Mouse (Mus musculus): ENCODE data around the gene Slc9a8. TPM values are rescaled to one million over a fixed set of nuclear protein-coding genes. Genes with fewer than 3 reads are reported as not detected.
A peak's percentile ranks its signal among the peaks of the same experiment; 100 is the strongest.

Slc9a8 gene
- 14.7 and 15.1 TPM in 2 replicates for polyA plus RNA-seq (2015; fragmentation: Nextera tagmentation; extraction: Ambion mirVana)

DNA sequence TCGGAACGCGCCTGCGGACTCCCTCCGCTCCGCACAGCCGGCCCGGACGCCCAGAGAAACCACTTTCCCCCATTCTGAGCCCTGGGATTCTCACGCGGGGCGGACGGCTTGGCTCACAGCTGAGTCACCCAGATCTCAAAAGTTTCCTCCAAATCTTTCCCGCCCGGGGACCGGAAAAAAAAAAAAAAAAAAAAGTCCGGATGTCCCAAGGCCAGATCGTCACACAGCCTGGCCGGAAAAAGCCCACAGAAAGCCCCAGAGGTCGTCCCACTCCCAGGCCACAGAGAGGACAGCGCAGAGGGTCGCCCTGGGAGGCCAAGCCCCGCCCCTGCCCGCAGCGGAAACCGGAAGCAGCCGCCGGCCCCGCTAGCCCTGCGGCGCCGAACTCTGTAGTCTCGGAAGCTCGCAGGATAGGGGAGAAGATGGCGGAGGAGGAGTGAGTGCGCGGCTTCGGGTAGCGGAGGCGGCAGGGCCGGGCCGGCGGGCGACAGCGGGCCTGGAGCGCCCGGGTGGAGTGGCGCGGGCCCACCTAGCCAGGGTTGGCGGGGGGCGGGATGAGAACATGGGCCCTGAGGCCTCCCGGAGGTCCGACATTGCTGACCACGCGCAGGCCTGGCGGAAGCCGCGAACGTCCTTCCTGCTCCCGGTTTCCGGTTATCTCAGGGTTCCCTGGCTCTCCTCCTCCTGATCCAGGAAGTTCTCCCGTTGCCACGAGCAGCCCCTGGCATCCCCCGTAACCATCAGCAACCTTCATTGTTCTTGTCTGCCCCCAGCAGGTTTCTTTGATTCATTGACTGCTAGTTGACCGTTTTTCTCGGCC is at the start of gene Slc9a8:
Gene Slc9a8 (plus strand): TSS at position 383 of the 820 bp plus-strand sequence.
- peak; percentile 95 for ATAC-seq (ENCODE audit: low read depth)
- peak within 1 kb of the TSS; percentile 98 for H3K9ac ChIP-seq (ENCODE audit: low read depth, low read length)
- H3K4me3 ChIP-seq (ENCODE audit: low read depth, low read length), result peak within 1 kb of the TSS; percentile 96
- WGBS (ENCODE audit: insufficient replicate concordance), result under 1% methylated on average over 65 of the region's 66 CpGs
- H3K27ac ChIP-seq (ENCODE audit: low read length), result peak within 1 kb of the TSS; percentile 95
- H3K36me3 ChIP-seq (ENCODE audit: control insufficient read depth, insufficient read depth), result peaks cover 26% of the 10 kb centered on the region
- no peaks in the 10 kb centered on the region for H3K27me3 ChIP-seq (ENCODE audit: control insufficient read depth, insufficient read depth, low read depth, low read length)
- peaks cover 52% of the 10 kb centered on the region for H3K4me1 ChIP-seq (ENCODE audit: control insufficient read depth, low read depth, low read length)
- H3K4me2 ChIP-seq (ENCODE audit: low read depth, low read length), result peak within 1 kb of the TSS; percentile 73
- peaks cover 2% of the 10 kb centered on the region; the same call in 1 of the 2 replicates for H3K9me3 ChIP-seq (replicated peaks; ENCODE audit: control insufficient read depth, low read length)

DNA sequence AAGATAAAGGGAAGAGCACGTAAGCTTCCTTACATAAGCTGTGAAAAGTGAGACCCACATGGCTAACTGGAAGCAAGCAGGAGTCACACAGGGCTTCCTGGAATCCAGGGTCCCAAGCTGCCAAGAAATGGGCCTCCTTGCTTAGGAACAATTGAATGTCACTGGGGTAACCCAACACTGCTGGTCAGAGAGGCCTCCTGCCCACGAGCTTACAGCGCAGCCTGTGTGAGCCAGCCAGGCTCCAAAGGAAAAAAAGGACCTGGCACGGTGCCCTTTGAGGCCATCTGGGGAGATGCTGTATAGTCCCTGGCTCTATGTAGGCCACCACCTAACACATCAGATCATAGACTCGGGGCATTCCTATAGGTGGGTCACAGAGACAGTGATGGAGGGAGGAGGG is 48.2 kb upstream of the Slc9a8 start:
- no peaks in the 10 kb centered on the region for H3K27me3 ChIP-seq (ENCODE audit: control insufficient read depth, insufficient read depth, low read depth, low read length)
- peaks cover 15% of the 10 kb centered on the region for H3K4me1 ChIP-seq (ENCODE audit: control insufficient read depth, low read depth, low read length)
- H3K9me3 ChIP-seq (replicated peaks; ENCODE audit: control insufficient read depth, low read length), result no peaks in the 10 kb centered on the region
- H3K4me3 ChIP-seq (ENCODE audit: low read depth, low read length), result no peak overlapping the region
- H3K27ac ChIP-seq (ENCODE audit: low read length), result no peak overlapping the region
- no peaks in the 10 kb centered on the region for H3K36me3 ChIP-seq (ENCODE audit: control insufficient read depth, insufficient read depth)
- no peak overlapping the region for H3K4me2 ChIP-seq (ENCODE audit: low read depth, low read length)
- no peak overlapping the region for H3K9ac ChIP-seq (ENCODE audit: low read depth, low read length)
- ATAC-seq (ENCODE audit: low read depth), result no peak
- WGBS (ENCODE audit: insufficient replicate concordance), result 53% methylated on average over 5 of the region's 5 CpGs

DNA sequence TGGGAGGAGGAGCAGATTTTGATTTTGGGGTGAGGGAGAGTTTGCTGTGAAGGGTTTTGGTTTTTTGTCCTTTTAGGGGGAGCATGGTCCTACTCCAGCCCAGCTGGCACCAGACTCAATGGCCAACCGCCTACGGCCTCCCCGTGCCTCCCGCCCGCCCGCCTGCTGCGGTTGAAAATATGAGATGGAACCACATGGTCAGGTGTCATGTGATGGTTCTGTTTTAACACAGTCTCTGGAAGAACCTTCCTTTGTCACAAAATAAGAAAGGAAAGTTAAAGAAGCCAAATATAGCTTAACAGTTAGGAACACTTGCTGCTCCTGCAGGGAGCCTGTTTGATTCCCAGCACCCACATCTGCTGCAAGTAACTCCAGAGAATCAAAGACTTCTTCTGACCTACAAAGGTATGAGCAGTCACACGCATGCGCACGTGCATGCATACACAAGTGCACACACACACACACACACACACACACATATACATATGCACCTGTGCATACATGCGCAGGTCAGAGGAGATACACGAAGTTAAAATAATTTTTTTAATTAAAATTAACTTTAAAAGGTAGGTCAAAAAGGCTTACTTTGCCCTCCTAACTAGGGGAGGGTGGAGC is 47.2 kb upstream of the Slc9a8 start:
- Histone ChIP-seq H3K4me2 (ENCODE audit: low read depth, low read length) (no peak overlapping the region), H3K4me1 (ENCODE audit: control insufficient read depth, low read depth, low read length) (peaks cover 15% of the 10 kb centered on the region), H3K9ac (ENCODE audit: low read depth, low read length) (no peak overlapping the region), H3K4me3 (ENCODE audit: low read depth, low read length) (no peak overlapping the region), H3K27ac (ENCODE audit: low read length) (no peak overlapping the region), H3K9me3 (replicated peaks; ENCODE audit: control insufficient read depth, low read length) (no peaks in the 10 kb centered on the region), H3K36me3 (ENCODE audit: control insufficient read depth, insufficient read depth) (no peaks in the 10 kb centered on the region), H3K27me3 (ENCODE audit: control insufficient read depth, insufficient read depth, low read depth, low read length) (no peaks in the 10 kb centered on the region)
- WGBS (ENCODE audit: insufficient replicate concordance), result 77% methylated on average over 12 of the region's 12 CpGs
- ATAC-seq (ENCODE audit: low read depth), result no peak

DNA sequence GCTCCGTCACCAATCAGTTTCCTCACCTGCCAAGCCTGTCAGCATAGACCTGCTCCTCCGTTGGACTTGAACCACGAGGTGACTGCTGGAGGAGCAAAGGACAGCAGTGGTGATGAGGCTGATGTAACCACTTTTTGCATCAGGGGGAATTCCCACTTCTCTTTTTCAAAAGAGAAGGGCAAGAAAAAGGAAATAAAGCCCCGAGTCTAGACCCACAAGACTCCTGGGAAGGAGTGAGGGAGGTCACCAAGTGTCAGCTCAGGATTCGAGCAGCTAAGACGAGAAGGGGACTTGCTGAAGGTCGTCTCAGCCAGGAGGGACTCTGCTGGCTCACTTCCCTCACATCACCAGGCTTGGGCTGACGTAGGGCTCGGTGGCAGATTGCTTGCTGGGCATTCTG is 46.4 kb upstream of the Slc9a8 start:
- 26% methylated on average over 9 of the region's 9 CpGs for WGBS (ENCODE audit: insufficient replicate concordance)
- Histone ChIP-seq H3K27me3 (ENCODE audit: control insufficient read depth, insufficient read depth, low read depth, low read length) (no peaks in the 10 kb centered on the region), H3K4me1 (ENCODE audit: control insufficient read depth, low read depth, low read length) (peaks cover 16% of the 10 kb centered on the region), H3K9ac (ENCODE audit: low read depth, low read length) (no peak overlapping the region), H3K36me3 (ENCODE audit: control insufficient read depth, insufficient read depth) (no peaks in the 10 kb centered on the region), H3K27ac (ENCODE audit: low read length) (no peak overlapping the region), H3K4me3 (ENCODE audit: low read depth, low read length) (no peak overlapping the region), H3K4me2 (ENCODE audit: low read depth, low read length) (no peak overlapping the region), H3K9me3 (replicated peaks; ENCODE audit: control insufficient read depth, low read length) (no peaks in the 10 kb centered on the region)
- ATAC-seq (ENCODE audit: low read depth), result no peak

DNA sequence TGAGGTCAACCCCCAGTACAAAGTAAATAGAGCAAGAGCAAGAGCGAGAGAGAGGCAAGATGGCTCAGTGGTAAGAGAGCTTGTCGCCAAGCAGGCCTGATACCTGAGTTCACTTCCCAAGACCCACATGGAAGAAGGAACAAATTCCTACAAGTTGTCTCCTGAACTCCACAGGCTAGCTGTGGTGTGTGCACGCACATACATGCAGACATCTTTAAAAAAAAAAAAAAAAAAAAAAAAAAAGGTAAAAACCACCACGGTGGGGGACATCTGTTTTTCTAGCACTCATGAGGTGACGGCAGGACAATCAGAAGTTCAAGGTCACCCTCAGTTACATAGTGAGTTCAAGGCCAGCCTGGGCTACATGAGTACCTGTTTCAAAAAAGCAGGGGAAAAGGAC is 45.8 kb upstream of the Slc9a8 start:
- Histone ChIP-seq H3K9ac (ENCODE audit: low read depth, low read length) (no peak overlapping the region), H3K36me3 (ENCODE audit: control insufficient read depth, insufficient read depth) (no peaks in the 10 kb centered on the region), H3K4me2 (ENCODE audit: low read depth, low read length) (no peak overlapping the region), H3K4me3 (ENCODE audit: low read depth, low read length) (no peak overlapping the region), H3K9me3 (replicated peaks; ENCODE audit: control insufficient read depth, low read length) (no peaks in the 10 kb centered on the region), H3K27me3 (ENCODE audit: control insufficient read depth, insufficient read depth, low read depth, low read length) (no peaks in the 10 kb centered on the region), H3K27ac (ENCODE audit: low read length) (no peak overlapping the region), H3K4me1 (ENCODE audit: control insufficient read depth, low read depth, low read length) (peaks cover 20% of the 10 kb centered on the region)
- WGBS (ENCODE audit: insufficient replicate concordance), result 60% methylated on average over 5 of the region's 5 CpGs
- ATAC-seq (ENCODE audit: low read depth), result no peak

DNA sequence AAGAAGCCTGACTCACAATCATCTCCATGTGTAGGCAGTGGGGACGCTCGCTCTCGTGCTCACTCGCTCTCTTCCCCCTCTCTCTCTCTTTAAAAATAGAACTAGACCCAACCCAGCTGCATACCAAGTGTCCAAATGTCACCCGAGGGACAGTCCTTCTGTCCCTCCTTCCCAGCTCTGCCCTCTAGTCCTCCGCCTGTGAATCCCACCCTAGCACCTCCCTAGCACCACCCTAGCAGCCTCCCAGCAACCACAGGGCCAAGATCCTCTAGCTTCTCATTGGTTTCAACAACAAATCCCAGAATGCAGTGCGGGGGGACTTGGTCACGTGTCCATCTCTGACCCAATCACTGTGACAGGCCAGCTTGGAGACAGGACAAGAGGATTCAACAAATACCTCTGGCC is 45.4 kb upstream of the Slc9a8 start:
- 50% methylated on average over 8 of the region's 8 CpGs for WGBS (ENCODE audit: insufficient replicate concordance)

DNA sequence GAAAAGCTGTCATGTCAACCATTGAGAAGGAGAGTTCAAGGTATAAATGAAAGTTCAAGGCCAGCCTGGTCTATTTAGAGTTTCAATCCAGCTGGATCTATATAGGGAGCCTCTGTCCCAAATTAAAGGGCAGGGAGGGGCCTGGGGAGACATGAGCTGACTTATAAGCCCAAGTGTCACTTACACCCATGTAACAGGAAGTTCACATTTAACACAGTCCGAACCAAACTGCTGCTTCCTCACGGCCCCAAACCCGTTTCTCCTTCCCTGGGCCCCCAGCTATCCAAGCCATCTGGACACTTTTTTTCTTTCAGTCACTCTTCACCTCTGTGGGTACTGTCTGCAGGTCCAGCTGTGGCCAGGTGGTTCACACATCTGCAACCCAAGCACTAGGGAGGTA is 43.8 kb upstream of the Slc9a8 start:
- Histone ChIP-seq H3K4me3 (ENCODE audit: low read depth, low read length) (no peak overlapping the region), H3K27me3 (ENCODE audit: control insufficient read depth, insufficient read depth, low read depth, low read length) (no peaks in the 10 kb centered on the region), H3K9ac (ENCODE audit: low read depth, low read length) (no peak overlapping the region), H3K4me2 (ENCODE audit: low read depth, low read length) (no peak overlapping the region), H3K4me1 (ENCODE audit: control insufficient read depth, low read depth, low read length) (peaks cover 27% of the 10 kb centered on the region), H3K27ac (ENCODE audit: low read length) (no peak overlapping the region), H3K9me3 (replicated peaks; ENCODE audit: control insufficient read depth, low read length) (no peaks in the 10 kb centered on the region), H3K36me3 (ENCODE audit: control insufficient read depth, insufficient read depth) (no peaks in the 10 kb centered on the region)
- 10% methylated on average over 3 of the region's 3 CpGs for WGBS (ENCODE audit: insufficient replicate concordance)
- ATAC-seq (ENCODE audit: low read depth), result no peak

More for the DNA sequence above, 45.4 kb upstream of the Slc9a8 start:
- no peak overlapping the region for H3K9ac ChIP-seq (ENCODE audit: low read depth, low read length)
- H3K4me1 ChIP-seq (ENCODE audit: control insufficient read depth, low read depth, low read length), result peaks cover 24% of the 10 kb centered on the region
- no peak overlapping the region for H3K4me3 ChIP-seq (ENCODE audit: low read depth, low read length)
- H3K9me3 ChIP-seq (replicated peaks; ENCODE audit: control insufficient read depth, low read length), result no peaks in the 10 kb centered on the region
- no peak overlapping the region for H3K4me2 ChIP-seq (ENCODE audit: low read depth, low read length)
- no peak overlapping the region for H3K27ac ChIP-seq (ENCODE audit: low read length)
- H3K36me3 ChIP-seq (ENCODE audit: control insufficient read depth, insufficient read depth), result no peaks in the 10 kb centered on the region
- ATAC-seq (ENCODE audit: low read depth), result peak; percentile 4; the same call in 1 of the 2 replicates
- no peaks in the 10 kb centered on the region for H3K27me3 ChIP-seq (ENCODE audit: control insufficient read depth, insufficient read depth, low read depth, low read length)

DNA sequence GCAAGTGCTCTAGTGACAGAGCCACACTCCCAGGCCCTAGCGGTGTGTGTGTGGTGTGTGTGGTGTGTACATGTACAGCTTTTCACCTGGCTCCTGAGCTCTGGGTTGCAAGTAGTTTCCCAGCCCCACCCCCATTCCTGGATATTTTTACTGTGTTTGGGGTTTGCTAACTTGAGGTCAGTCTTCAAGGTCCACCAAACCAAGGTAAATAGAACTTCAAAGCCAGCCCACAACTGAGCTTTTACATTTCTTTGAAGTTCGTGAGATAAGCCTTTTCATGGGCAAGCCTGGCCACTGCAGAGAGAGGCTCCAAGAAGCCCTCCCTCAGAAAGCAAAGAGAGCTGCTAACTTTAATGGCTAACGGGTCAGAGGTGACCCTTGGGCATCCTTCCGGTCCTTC is 42.5 kb upstream of the Slc9a8 start:
- no peaks in the 10 kb centered on the region for H3K9me3 ChIP-seq (replicated peaks; ENCODE audit: control insufficient read depth, low read length)
- no peaks in the 10 kb centered on the region for H3K27me3 ChIP-seq (ENCODE audit: control insufficient read depth, insufficient read depth, low read depth, low read length)
- H3K36me3 ChIP-seq (ENCODE audit: control insufficient read depth, insufficient read depth), result no peaks in the 10 kb centered on the region
- H3K9ac ChIP-seq (ENCODE audit: low read depth, low read length), result no peak overlapping the region
- H3K4me2 ChIP-seq (ENCODE audit: low read depth, low read length), result no peak overlapping the region
- no peak overlapping the region for H3K27ac ChIP-seq (ENCODE audit: low read length)
- no peak for ATAC-seq (ENCODE audit: low read depth)
- H3K4me1 ChIP-seq (ENCODE audit: control insufficient read depth, low read depth, low read length), result peaks cover 27% of the 10 kb centered on the region
- WGBS (ENCODE audit: insufficient replicate concordance), result 42% methylated on average over 4 of the region's 4 CpGs
- H3K4me3 ChIP-seq (ENCODE audit: low read depth, low read length), result no peak overlapping the region
